In genomic region chr4:108339277-108339690, GRCm38 (mm10) we compare ENCODE assay signal across 8 mouse cellular contexts. TPM values are rescaled to one million over a fixed set of nuclear protein-coding genes. Genes with fewer than 3 reads are reported as not detected.
A peak's percentile ranks its signal among the peaks of the same experiment; 100 is the strongest.
DNase-seq lines count a peak whose midpoint lies in the region; ATAC-seq lines count a peak whose summit lies in the region.

No protein-coding gene starts in this region.

- peaks cover 53% of the 10 kb centered on the region for H3K36me3 ChIP-seq in kidney, embryonic 15.5 days
- peaks cover 40% of the 10 kb centered on the region for H3K36me3 ChIP-seq in liver, embryonic 13.5 days
- H3K36me3 ChIP-seq in neural tube, embryonic 12.5 days = peaks cover 35% of the 10 kb centered on the region

- ATAC-seq in granulocyte monocyte progenitor cell, adult 5-6 weeks (replicated peaks; ENCODE audit: poor library complexity, severe bottlenecking) = peak; percentile 92
- ATAC-seq in kidney, embryonic 15.5 days (replicated peaks; ENCODE audit: low FRiP score) = peak; percentile 47; the same call in 1 of the 2 replicates
- ATAC-seq in liver, embryonic 13.5 days (ENCODE audit: low read depth) = peak; percentile 35; the same call in 1 of the 2 replicates
- ATAC-seq in neural tube, embryonic 12.5 days (ENCODE audit: low FRiP score, low read depth) = peak; percentile 75

- no peaks in the 10 kb centered on the region for H3K9me3 ChIP-seq in kidney, embryonic 15.5 days (replicated peaks)
- no peaks in the 10 kb centered on the region for H3K9me3 ChIP-seq in liver, embryonic 13.5 days (replicated peaks)
- H3K9me3 ChIP-seq in neural tube, embryonic 12.5 days = no peaks in the 10 kb centered on the region

- DNase-seq in CD4-positive, CD25-positive, alpha-beta regulatory T cell, adult 2 months (ENCODE audit: low read depth, low spot score) = peak; percentile 81
- peak; percentile 85 for DNase-seq in ZHBTc4 (ENCODE audit: low read depth, low spot score)
- peak; percentile 50 to 72 for DNase-seq in cerebellum, postnatal 4 days (ENCODE audit: low spot score in 2 of 2)
- DNase-seq in liver, embryonic 13.5 days = peak; percentile 27
- peak; percentile 74 for DNase-seq in thymus, postnatal 0 days (ENCODE audit: low spot score)

- no peak overlapping the region for H3K4me3 ChIP-seq in kidney, embryonic 15.5 days (replicated peaks)
- no peak overlapping the region for H3K4me3 ChIP-seq in liver, embryonic 13.5 days (replicated peaks)
- no peak overlapping the region for H3K4me3 ChIP-seq in neural tube, embryonic 12.5 days

- no peaks in the 10 kb centered on the region for H3K27me3 ChIP-seq in kidney, embryonic 15.5 days
- H3K27me3 ChIP-seq in liver, embryonic 13.5 days = no peaks in the 10 kb centered on the region
- no peaks in the 10 kb centered on the region for H3K27me3 ChIP-seq in neural tube, embryonic 12.5 days (replicated peaks)

- H3K4me1 ChIP-seq in kidney, embryonic 15.5 days = peaks cover 5% of the 10 kb centered on the region
- H3K4me1 ChIP-seq in liver, embryonic 13.5 days (replicated peaks) = peaks cover 21% of the 10 kb centered on the region
- H3K4me1 ChIP-seq in neural tube, embryonic 12.5 days = 0 out of 2 replicates have a peak, but pooled peaks cover 6% of the 10 kb centered on the region

- H3K4me2 ChIP-seq in kidney, embryonic 15.5 days = no peak overlapping the region
- no peak overlapping the region for H3K4me2 ChIP-seq in liver, embryonic 13.5 days
- no peak overlapping the region for H3K4me2 ChIP-seq in neural tube, embryonic 12.5 days (replicated peaks)

- H3K9ac ChIP-seq in kidney, embryonic 15.5 days = no peak overlapping the region
- H3K9ac ChIP-seq in liver, embryonic 13.5 days = no peak overlapping the region
- H3K9ac ChIP-seq in neural tube, embryonic 12.5 days = no peak overlapping the region

- WGBS in kidney, embryonic 15.5 days = 18% methylated on average over 4 of the region's 4 CpGs
- 17% methylated on average over 4 of the region's 4 CpGs for WGBS in liver, embryonic 13.5 days (ENCODE audit: insufficient replicate concordance)
- WGBS in neural tube, embryonic 12.5 days = 13% methylated on average over 4 of the region's 4 CpGs

- H3K27ac ChIP-seq in kidney, embryonic 15.5 days = no peak overlapping the region
- no peak overlapping the region for H3K27ac ChIP-seq in liver, embryonic 13.5 days
- H3K27ac ChIP-seq in neural tube, embryonic 12.5 days = no peak overlapping the region

RNA-seq across cellular contexts. Expression of gene Coa7, which starts 11.3 kb away (rescaled TPM):
- total RNA-seq in granulocyte monocyte progenitor cell, adult 5-6 weeks (2014; fragmentation: Nextera tagmentation) = 5.2 and 17.3 TPM in 2 replicates
- 13.0 and 25.6 TPM in 2 replicates for total RNA-seq in granulocyte monocyte progenitor cell, adult 5-6 weeks (2017)
- polyA plus RNA-seq in kidney, embryonic 15.5 days (2015; fragmentation: Nextera tagmentation; extraction: Ambion mirVana) = 57.3 and 61.0 TPM in 2 replicates
- 30.8 and 32.6 TPM in 2 replicates for polyA plus RNA-seq in liver, embryonic 13.5 days (2015; fragmentation: Nextera tagmentation; extraction: Ambion mirVana)
- polyA plus RNA-seq in neural tube, embryonic 12.5 days (2016; fragmentation: Nextera tagmentation; extraction: Ambion mirVana) = 52.5 and 54.8 TPM in 2 replicates
- polyA plus RNA-seq in thymus, postnatal 0 days (2015; fragmentation: Nextera tagmentation; extraction: Ambion mirVana) = 49.4 and 50.9 TPM in 2 replicates

RNA-seq across cellular contexts. Expression of gene Zyg11b, which starts 38.4 kb away (rescaled TPM):
- 11.6 and 17.4 TPM in 2 replicates for total RNA-seq in granulocyte monocyte progenitor cell, adult 5-6 weeks (2014; fragmentation: Nextera tagmentation)
- total RNA-seq in granulocyte monocyte progenitor cell, adult 5-6 weeks (2017) = 20.8 and 20.9 TPM in 2 replicates
- polyA plus RNA-seq in kidney, embryonic 15.5 days (2015; fragmentation: Nextera tagmentation; extraction: Ambion mirVana) = 10.6 and 12.2 TPM in 2 replicates
- 2.1 and 2.7 TPM in 2 replicates for polyA plus RNA-seq in liver, embryonic 13.5 days (2015; fragmentation: Nextera tagmentation; extraction: Ambion mirVana)
- 28.3 and 29.5 TPM in 2 replicates for polyA plus RNA-seq in neural tube, embryonic 12.5 days (2016; fragmentation: Nextera tagmentation; extraction: Ambion mirVana)
- 8.0 and 9.5 TPM in 2 replicates for polyA plus RNA-seq in thymus, postnatal 0 days (2015; fragmentation: Nextera tagmentation; extraction: Ambion mirVana)

RNA-seq across cellular contexts. Expression of gene Shisal2a, which starts 43.9 kb away (rescaled TPM):
- not detected in 2 replicates for total RNA-seq in granulocyte monocyte progenitor cell, adult 5-6 weeks (2014; fragmentation: Nextera tagmentation)
- total RNA-seq in granulocyte monocyte progenitor cell, adult 5-6 weeks (2017) = not detected in 2 replicates
- polyA plus RNA-seq in kidney, embryonic 15.5 days (2015; fragmentation: Nextera tagmentation; extraction: Ambion mirVana) = 1.0 and 1.7 TPM in 2 replicates
- polyA plus RNA-seq in liver, embryonic 13.5 days (2015; fragmentation: Nextera tagmentation; extraction: Ambion mirVana) = 0.20 and 0.53 TPM in 2 replicates
- polyA plus RNA-seq in neural tube, embryonic 12.5 days (2016; fragmentation: Nextera tagmentation; extraction: Ambion mirVana) = 3.2 and 3.5 TPM in 2 replicates
- polyA plus RNA-seq in thymus, postnatal 0 days (2015; fragmentation: Nextera tagmentation; extraction: Ambion mirVana) = not detected in 2 replicates

Comparison
In these comparisons a context has a peak if more than half of its experiments do, and no peak if none do; other contexts are left out.
1. DNase-seq: peak in every context shown above with its lines; median percentile 85 in ZHBTc4; 81 in CD4-positive, CD25-positive, alpha-beta regulatory T cell, adult 2 months; 74 in thymus, postnatal 0 days; 61 in cerebellum, postnatal 4 days; 27 in liver, embryonic 13.5 days.
2. ATAC-seq: peak in every context shown above with its lines; median percentile 92 in granulocyte monocyte progenitor cell, adult 5-6 weeks; 75 in neural tube, embryonic 12.5 days; 47 in kidney, embryonic 15.5 days; 35 in liver, embryonic 13.5 days.